Mouse (Mus musculus) neural tube, embryonic 14.5 days (tissue): ENCODE results near the gene Brat1. TPM values are rescaled to one million over a fixed set of nuclear protein-coding genes. Genes with fewer than 3 reads are reported as not detected.

ENCODE experiments used
- ATAC-seq: fragments of 200-750 bp; cut with Nextera tagmentation; 2 replicates; pipeline ENCODE4 v1.8.0; 2017; ENCODE audit warnings: low read depth, mild to moderate bottlenecking, moderate TSS enrichment, moderate library complexity
- H3K27ac ChIP-seq: fragments of 300-500 bp; sonication (generic); 2 replicates; pipeline ENCODE4 v1.5.1; 2014; ENCODE audit warnings: low read depth, mild to moderate bottlenecking, control low read depth, low read length, moderate library complexity, mixed read lengths
- H3K27me3 ChIP-seq: fragments of 300-500 bp; sonication (generic); 2 replicates; pipeline ENCODE4 v1.6.1; 2014; ENCODE audit warnings: low read length; ENCODE audit not compliant: control insufficient read depth, insufficient read depth
- H3K36me3 ChIP-seq: fragments of 300-500 bp; sonication (generic); 2 replicates; pipeline ENCODE4 v1.6.1; 2014; ENCODE audit warnings: low read length, mixed read lengths; ENCODE audit not compliant: control insufficient read depth, insufficient read depth
- H3K4me1 ChIP-seq: fragments of 300-500 bp; sonication (generic); 2 replicates; pipeline ENCODE4 v1.6.1; 2014; ENCODE audit warnings: low read length; ENCODE audit not compliant: control insufficient read depth, insufficient read depth
- H3K4me2 ChIP-seq: fragments of 300-500 bp; sonication (generic); 2 replicates; pipeline ENCODE4 v1.6.1; 2014; ENCODE audit warnings: mild to moderate bottlenecking, low read depth, low read length, control low read depth
- H3K4me3 ChIP-seq: fragments of 300-500 bp; sonication (generic); 2 replicates; pipeline ENCODE4 v1.5.1; 2014; ENCODE audit warnings: low read depth, low read length, control low read depth, mixed read lengths
- H3K9ac ChIP-seq: fragments of 300-500 bp; sonication (generic); replicated peaks from 2 replicates; pipeline ENCODE4 v1.6.1; 2014; ENCODE audit warnings: low read depth, mild to moderate bottlenecking, control low read depth, low read length, mixed read lengths
- H3K9me3 ChIP-seq: fragments of 300-500 bp; sonication (generic); 2 replicates; pipeline ENCODE4 v1.6.1; 2016; ENCODE audit warnings: low read length; ENCODE audit not compliant: control insufficient read depth
- WGBS: fragments of 180-500 bp; shearing (Covaris S2); extraction: QIAGEN DNeasy Blood & Tissue Kit; methylation state at CpG from one replicate; pipeline ENCODE4 v1.1.7; 2014; 5-methylcytosine and 5-hydroxymethylcytosine counted together
- polyA plus RNA-seq: library from polyadenylated mRNA; unstranded; fragments of >200 nt; fragmentation: Nextera tagmentation; extraction: Ambion mirVana; gene quantifications from 2 replicates; pipeline ENCODE4 v1.2.1, GENCODE M21; 2014

Gene Brat1
- polyA plus RNA-seq, 1 experiment from 2014 or later = 17.6 TPM

DNA sequence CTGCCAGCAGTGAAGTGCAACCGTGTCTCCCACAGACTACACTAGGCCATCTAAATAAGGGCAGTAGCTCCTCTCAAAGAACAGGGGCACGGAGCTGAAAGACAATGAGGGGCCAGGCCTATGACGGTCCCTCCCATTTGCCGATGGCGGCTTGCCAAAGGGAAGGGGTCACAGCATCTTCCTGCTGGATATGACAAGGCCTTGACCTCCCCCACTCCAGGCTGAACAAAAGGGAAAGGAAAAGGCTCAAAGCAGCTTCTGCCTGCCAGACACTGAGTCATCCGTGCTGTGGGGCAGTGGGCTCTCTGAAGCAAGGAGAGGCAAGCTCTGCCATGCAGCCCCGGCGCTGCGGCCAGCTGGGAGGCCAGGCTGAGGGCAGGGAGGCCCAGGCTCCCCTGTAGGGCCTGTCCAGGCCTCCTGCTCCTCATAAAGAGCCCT, 62.9 kb downstream of the Brat1 start:
- 0 out of 2 replicates have a peak overlapping the region, but pooled peaks have one; percentile 22 for H3K9ac ChIP-seq

GRCm38 (mm10) chr5:140768333-140768732, 63.5 kb downstream of the Brat1 start:
- Histone ChIP-seq H3K4me3 (no peak overlapping the region), H3K27ac (peak overlapping the region; percentile 86), H3K9ac (0 out of 2 replicates have a peak overlapping the region, but pooled peaks have one; percentile 22), H3K4me2 (no peak overlapping the region), H3K36me3 (no peaks in the 10 kb centered on the region), H3K9me3 (no peaks in the 10 kb centered on the region), H3K4me1 (peaks cover 19% of the 10 kb centered on the region), H3K27me3 (no peaks in the 10 kb centered on the region)
- no peak for ATAC-seq
- WGBS = 57% methylated on average over 5 of the region's 5 CpGs

More for the DNA sequence above, 62.9 kb downstream of the Brat1 start:
- Histone ChIP-seq H3K4me3 (no peak overlapping the region), H3K27me3 (no peaks in the 10 kb centered on the region), H3K36me3 (no peaks in the 10 kb centered on the region), H3K4me2 (no peak overlapping the region), H3K9me3 (no peaks in the 10 kb centered on the region), H3K27ac (peak overlapping the region; percentile 86), H3K4me1 (peaks cover 19% of the 10 kb centered on the region)
- peak; percentile 68; the same call in 1 of the 2 replicates for ATAC-seq
- 6% methylated on average over 9 of the region's 9 CpGs for WGBS

Other genes starting within 250 kb of the Brat1 start
- 22.6 and 23.8 TPM in 2 replicates for gene Chst12, start 199.5 kb upstream of the Brat1 start, polyA plus RNA-seq
- gene Grifin, start 139.9 kb upstream of the Brat1 start, polyA plus RNA-seq = not detected in 2 replicates
- 17.7 and 18.2 TPM in 2 replicates for gene Lfng, start 97.7 kb upstream of the Brat1 start, polyA plus RNA-seq
- gene Ttyh3, start 56.0 kb upstream of the Brat1 start, polyA plus RNA-seq = 85.5 and 89.4 TPM in 2 replicates
- gene Iqce, start 2.6 kb upstream of the Brat1 start, polyA plus RNA-seq = 26.1 and 29.8 TPM in 2 replicates
- gene Amz1, start 19.1 kb downstream of the Brat1 start, polyA plus RNA-seq = 2.6 and 2.9 TPM in 2 replicates
- 17.0 and 19.5 TPM in 2 replicates for gene Gna12, start 125.4 kb downstream of the Brat1 start, polyA plus RNA-seq